Mouse (Mus musculus) embryo, embryonic 10 days (tissue): Measurements from ENCODE around the gene Scn11a.
A peak's percentile ranks its signal among the peaks of the same experiment; 100 is the strongest.

ENCODE experiments used
- DNase-seq: peaks from one replicate; pipeline ENCODE4 v3.0.0-alpha.2; 2015; ENCODE audit warnings: low spot score

The Scn11a gene

DNA sequence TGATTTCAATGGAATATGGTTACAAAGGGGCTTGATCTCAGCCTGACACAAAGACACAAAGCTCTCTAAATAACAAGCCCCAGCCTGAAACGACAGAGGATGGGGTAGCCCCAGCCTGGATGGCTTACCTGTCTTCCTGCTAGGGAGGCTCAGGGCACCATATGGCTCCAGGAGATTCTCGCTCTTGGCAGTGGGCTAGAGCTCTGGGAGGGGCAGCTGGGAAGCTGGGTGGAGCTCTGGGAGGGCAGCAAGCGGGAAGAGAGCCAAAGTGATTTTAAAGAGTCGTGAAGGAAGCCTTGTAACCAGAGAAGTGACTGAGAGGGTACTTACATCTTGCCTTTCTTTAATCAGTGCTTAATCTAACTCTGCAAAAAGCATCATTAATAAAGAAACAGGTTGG is at the start of gene Scn11a:
Gene Scn11a (minus strand): TSS at position 160 of the 400 bp plus-strand sequence.
- no peak for DNase-seq

- no peak for DNase-seq
Observed at GRCm38 (mm10) chr9:119854170-119854569, 28.9 kb upstream of the Scn11a start.

GRCm38 (mm10) chr9:119853071-119853846 is 28.0 kb upstream of the Scn11a start:
- no peak for DNase-seq

- no peak for DNase-seq
Observed at GRCm38 (mm10) chr9:119852347-119853030, 27.2 kb upstream of the Scn11a start.

GRCm38 (mm10) chr9:119849214-119849613 is 24.0 kb upstream of the Scn11a start:
- no peak for DNase-seq

DNA sequence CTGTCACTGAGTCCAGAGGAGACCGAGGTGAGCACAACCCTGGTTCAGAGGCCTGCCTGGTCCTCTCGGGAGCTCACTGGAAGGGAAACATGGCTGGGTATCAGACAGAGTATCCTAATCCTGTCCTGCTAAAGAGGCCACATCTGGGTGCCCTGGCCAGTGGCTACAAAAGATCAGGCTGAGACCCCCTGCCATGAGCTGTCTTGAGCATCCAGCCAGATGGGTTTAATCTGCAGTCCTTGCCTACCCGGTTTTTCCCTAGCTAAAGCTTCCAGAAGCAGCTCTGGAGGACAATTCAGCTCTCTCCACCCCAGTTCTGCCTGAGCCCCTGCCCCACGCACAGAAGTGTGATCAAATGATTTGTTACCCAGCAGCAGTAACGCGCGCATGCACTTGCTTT is 23.4 kb upstream of the Scn11a start:
- no peak for DNase-seq

DNA sequence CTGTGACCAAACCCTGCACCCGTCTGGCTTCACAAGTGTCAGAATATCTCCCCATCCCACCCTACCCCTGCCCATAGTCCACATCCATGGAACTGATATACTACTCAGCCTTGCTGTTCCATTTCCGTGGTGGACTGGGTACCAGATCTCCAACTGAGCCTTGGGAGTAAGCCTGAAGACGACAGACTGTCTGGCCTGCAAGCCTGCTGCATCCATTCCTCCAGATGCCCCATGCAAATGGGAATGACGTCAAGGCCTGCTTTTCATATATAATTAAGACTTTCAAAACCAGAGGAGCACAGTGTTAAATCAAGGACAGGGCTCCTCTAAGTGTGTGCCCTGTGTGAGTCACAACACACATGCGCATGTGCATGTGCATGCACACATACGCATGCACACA is 21.9 kb upstream of the Scn11a start:
- DNase-seq: no peak

DNA sequence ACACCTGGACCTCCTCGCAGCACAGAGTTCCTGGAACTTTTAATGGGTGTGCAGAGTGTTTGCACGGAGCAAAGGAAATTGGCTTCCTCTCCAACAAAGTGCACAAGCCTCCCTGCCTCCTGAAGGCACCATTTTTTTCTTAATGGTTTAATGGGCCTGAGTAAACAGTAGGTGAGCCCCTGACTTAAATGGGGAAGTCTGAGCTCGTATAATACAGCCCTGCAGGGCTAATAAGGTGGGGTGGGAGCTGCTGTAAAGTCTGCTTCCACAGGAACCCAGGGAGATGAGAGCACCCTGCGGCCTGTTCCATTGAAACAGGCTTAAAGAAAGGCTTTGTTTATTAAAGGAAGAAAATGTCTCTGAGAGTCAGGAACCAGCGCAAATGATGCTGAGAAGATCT is 19.5 kb upstream of the Scn11a start:
- DNase-seq: no peak

DNA sequence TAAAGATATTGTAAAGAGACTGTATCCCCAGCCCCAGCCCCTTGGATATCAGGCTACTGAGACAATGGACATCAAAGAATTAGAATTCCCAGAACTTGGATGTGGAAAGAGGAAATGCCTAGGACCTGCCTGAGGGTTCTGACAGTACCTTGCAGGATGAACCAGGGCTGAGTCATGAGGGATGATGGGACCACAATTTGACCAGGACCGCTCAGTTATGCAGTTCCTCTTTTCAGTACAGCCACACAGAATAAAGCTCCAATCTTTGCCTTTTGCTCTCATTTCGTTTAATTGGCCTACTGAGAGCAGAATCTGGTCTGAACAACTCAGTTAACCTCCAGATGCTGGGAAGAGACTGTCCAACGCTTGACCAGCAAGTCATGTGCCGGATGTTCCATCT is 18.3 kb upstream of the Scn11a start:
- DNase-seq: no peak

DNA sequence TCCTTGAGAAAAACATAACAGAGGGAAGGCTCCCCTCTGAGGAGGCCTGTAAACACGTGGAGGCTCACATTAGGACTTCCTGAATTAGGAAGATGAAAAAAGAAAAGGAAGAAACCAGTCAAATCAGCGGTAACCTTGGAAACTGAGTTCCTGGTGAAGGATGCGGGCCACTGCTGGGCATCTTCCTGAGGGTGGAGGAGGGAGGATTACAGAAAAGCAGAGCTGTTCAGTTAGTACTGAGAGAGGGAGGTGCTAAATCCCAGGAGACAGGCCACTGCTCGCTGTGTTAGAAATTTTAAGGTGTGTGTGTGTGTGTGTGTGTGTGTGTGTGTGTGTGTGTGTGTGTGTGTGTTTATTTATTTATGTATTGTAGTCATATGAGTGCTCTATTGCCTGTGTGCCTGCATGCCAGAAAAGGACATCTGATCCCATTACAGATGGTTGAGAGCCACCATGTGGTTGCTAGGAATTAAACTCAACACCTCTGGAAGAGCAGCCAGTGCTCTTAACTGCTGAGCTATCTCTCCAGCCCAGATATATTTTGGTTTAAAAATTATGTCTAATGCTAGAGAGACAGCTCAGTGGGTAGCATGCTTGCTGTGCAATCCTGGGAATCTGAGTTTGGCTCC is 17.4 kb upstream of the Scn11a start:
- DNase-seq: no peak

DNA sequence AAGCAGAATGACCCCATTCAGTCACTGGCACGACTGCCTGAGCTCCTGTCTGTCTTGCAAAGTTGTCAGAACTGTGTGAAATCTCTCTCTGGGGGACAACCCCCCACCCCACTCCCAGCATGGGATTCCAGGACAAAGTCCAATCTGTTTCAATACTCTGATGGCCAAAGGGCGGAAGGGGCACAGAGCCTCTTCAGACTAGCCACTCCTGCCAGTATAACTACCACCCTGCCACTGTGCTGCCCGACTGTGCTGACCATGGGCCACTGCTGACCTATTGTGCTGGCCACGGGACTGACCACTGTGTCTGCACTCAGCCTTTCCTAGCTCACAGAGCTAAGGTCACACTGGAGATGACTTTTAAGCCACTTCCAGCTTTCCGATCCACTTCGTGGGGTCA is 16.8 kb upstream of the Scn11a start:
- DNase-seq: no peak

DNA sequence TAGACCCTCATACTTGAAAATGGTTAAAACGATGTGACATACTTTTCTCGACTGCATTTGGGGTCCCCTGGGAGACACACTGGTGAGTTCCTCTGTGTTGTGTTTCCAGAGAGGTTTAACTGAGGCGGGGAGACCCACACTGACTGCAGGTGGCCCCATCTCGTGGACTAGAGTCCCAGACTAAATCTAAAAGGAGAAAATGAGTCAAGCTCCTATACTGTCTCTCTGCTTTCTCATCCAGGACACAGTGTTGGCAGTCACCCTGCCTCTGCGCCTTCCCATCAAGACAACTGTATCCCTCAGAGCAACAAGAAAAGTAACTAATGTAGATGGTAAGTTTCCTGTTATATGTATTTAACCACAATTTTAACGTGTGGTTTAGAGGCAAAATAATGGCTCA is 15.9 kb upstream of the Scn11a start:
- no peak for DNase-seq

DNA sequence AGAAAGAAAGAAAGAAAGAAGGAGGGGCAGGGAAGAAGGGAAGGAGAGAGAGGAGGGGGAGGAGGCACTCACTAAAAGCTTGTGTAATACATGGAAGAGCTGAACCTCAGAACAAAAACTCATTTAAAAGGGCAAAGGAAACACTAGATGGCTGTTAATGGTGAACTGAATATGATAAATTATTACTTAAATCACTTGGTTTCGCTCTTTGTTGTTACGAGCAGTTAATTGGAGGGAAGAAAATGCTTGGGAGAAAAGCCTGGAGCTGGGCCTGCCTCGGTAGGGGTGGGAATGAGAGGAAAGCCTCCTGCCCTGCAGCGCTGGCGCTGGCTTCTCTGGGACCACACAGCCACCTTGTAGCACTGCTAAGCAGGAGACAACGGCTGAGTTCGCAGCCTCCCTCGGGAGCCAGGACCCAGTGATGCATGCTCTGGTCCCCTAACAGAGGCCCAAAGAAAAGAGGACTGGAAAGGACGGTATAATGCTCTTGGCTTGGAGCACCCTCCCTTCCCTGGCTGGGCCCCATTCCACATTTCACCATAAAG is 10.4 kb upstream of the Scn11a start:
- DNase-seq: no peak

DNA sequence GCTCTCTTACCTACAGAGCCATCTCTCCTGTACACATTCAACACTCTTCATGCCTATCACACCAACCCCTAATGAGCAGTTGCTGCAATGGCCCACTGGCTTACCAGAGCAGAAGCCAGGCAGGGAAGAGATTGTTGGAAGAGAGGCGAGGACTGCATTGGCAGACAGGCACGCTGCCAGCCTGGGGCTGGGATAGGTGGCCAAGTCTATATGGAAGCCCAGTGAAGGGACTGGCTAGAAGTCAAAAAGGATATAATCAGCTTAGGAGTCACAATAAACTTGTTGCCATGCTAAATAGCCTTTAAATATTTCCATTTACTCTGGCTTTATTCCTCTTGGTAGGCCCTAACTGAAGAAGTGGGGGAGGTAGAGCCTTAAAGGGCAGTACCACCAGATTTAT is 5.7 kb upstream of the Scn11a start:
- DNase-seq: no peak

- no peak for DNase-seq
Observed at GRCm38 (mm10) chr9:119823722-119824121, 1.5 kb downstream of the Scn11a start.

DNA sequence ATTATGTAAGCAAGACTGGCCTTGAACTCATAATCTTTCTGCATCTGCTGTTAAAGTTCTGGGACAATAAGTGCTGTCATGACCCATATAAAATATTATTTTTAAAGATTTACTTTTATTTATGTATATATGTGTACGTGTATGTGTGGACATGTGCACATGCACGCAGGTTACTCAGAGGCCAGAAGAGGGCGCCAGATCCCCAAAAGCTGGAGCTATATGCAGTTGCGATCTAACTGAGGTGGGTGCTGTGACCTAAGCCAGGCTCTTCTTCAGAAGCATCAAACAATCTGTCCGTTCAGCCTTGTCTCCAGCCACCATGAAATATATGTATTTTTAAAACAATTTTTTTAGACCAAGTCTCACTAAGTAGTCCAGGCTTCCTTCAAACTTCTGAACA is 11.6 kb downstream of the Scn11a start:
- DNase-seq: no peak

- DNase-seq: no peak
Observed at GRCm38 (mm10) chr9:119806491-119806890, 18.8 kb downstream of the Scn11a start.

DNA sequence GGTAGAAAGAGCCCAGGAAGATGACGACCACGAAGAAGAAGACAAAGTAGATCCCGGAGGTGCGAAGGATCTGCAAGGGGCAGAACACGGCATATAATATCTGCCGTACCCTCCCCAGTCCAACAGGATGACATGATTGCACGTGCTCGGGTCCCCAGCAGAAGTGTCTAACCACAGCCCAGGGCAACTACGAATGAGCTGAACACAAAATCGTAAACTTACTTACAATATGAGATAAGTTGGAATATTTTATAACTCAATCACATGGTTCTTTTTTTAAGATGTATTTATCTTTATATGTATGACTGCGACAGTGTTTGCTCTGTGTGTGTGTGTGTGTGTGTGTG is 20.8 kb downstream of the Scn11a start:
- no peak for DNase-seq

DNA sequence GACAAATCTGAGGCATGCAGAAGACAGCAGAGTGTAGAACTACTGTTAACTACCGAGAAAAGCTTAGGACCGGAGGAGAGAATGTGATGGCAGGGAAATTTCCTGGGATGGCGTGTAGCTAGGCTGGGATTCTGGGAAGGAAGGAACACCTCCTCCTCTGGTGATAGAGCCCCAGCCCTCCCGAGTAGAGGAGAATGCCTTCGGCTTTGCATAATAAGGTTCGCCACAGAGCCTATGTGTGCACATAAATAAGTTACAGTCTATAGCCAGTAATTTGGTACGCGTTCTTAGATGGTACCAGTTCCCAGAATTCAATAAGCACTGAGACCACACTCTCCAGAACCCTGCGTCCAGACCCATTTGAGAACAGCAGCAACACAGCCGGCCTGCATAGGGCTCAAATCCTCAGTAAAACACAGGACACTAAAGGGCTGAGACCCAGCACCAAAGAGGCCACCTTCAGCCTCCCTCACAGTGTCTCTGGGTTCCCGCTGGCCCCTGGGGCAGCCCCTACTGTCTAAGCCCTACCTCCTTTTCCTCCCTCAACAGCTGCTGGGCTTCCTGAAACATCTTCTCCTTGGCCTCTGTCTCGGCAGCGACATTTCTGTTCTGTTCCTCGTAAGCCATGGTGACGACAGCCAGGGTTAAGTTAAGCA is 21.3 kb downstream of the Scn11a start:
- DNase-seq: no peak

DNA sequence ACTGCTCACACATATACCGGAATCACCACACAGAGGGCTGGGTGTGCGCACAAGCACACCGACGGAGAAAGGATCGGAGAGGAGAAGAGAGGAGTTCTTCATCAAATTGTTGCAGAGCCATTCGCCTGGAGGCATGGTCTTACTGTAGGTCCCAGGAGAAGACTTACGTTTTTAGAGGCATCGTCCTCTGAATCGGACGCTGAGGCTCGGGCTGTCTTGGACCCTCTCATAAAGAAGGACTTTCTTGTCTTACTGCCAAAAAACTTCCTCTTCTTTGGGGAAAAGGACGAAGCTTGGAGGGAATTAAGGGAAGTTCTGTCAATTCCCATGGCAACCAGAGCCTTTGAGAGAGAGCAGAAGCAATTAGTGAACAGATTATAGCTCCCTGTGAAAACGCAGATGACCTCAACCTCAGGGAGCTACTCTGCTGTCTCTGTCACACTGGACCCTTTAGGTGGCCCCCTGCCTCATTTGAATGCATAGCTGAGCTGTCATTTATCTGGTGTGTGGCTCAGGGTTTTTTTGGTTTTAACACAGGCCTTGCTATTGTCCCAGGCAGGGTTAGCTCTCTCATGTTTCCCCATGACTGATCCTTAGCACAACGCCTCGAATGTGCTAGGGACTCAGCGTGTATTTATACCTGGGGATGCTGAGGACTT is 22.0 kb downstream of the Scn11a start:
- DNase-seq: peak; percentile 58

DNA sequence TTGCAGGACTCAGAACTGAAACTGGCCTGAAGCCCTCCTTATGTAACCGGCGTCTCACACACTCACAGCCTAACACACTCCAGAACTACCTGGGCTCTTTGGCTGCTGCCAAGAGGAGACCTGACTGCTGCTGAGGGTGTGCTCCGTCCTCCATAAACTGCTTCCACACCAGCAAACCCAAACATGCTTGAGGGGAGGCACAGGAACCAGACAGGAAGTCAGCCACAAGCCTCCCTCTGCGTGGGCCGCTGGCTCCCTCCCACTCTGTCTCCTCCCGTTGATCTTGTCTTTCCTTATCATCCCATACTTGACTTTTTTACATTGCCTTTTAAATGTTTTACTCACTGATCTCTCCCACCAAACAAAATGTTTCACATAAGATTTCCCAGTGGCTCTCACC is 23.8 kb downstream of the Scn11a start:
- DNase-seq: no peak

- no peak for DNase-seq
Observed at GRCm38 (mm10) chr9:119796791-119797190, 28.5 kb downstream of the Scn11a start.
